Mouse (Mus musculus) central nervous system, embryonic 18 days (tissue): ENCODE measurements around the gene Col9a1. TPM values are rescaled to one million over a fixed set of nuclear protein-coding genes. Genes with fewer than 3 reads are reported as not detected.

Experiments
- polyA plus RNA-seq: library from polyadenylated mRNA; depleted of rRNA; stranded (reverse); fragments of >200 nt; gene quantifications from 2 replicates; pipeline ENCODE4 v1.2.3, GENCODE M21; 2012; rRNA removed

Col9a1 gene
- polyA plus RNA-seq = 1.2 and 2.2 TPM in 2 replicates

GRCm38 (mm10) chr1:24177224-24177851 lies at the start of gene Col9a1:
Gene Col9a1, plus strand, starts transcription at chr1:24177610.

Other genes starting within 250 kb of the Col9a1 start
- 51.1 and 58.5 TPM in 2 replicates for gene Sdhaf4, start 172.0 kb upstream of the Col9a1 start, polyA plus RNA-seq
- 39.8 and 42.9 TPM in 2 replicates for gene Fam135a, start 77.3 kb upstream of the Col9a1 start, polyA plus RNA-seq